Mouse (Mus musculus): ENCODE data around the gene Tshz2. TPM values are rescaled to one million over a fixed set of nuclear protein-coding genes. Genes with fewer than 3 reads are reported as not detected.
"Not testable (repeated sequence)": the region's sequence is repeated elsewhere in the genome, so short reads cannot be mapped to it uniquely, and the experiment has no call there.

Tshz2 gene
- polyA plus RNA-seq (2017; shearing (Covaris generic)) = under 1 TPM; 0.15 to 0.53 (median 0.35) TPM

DNA sequence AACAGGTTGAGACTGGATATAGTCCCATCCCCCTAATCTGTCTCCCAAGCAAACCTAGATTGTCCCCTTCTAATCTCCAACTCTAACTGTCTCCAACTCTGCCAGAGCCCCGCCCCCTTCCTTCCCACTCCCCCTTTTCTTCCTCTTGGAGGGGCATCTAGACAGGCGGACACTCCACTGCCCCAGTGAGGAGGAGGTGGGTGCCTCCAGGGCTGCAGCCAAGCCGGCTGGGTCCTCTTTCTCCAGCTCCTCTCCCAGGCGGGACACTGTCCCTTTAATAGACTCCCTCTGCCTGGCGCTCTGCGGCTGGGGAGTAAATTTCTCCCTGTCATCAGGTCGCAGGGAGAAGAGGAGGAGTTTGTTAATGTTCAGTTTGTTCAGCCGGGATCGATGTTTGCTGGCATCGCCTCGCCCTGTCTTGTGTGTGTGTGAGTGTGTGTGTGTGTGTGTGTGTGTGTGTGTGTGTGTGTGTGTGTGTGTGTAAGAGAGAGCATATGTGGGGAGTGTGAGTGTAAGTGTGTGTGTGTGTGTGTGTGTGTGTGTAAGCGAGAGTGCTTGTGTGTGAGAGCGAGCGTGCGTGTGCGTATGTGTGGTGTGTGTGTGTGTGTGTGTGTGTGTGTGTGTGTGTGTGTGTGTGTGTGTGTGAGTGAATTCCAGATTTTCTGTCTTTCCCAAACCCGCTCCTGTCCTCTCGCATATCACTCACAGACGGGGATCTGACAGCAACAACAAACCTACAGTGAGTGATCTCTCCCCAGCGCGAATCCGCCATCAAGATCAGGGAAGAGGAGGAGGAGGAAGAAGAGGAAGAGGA lies at the start of gene Tshz2:
TSS of gene Tshz2 (plus strand) at position 676 of the 814 bp plus-strand sequence.
- ATAC-seq = no peak

DNA sequence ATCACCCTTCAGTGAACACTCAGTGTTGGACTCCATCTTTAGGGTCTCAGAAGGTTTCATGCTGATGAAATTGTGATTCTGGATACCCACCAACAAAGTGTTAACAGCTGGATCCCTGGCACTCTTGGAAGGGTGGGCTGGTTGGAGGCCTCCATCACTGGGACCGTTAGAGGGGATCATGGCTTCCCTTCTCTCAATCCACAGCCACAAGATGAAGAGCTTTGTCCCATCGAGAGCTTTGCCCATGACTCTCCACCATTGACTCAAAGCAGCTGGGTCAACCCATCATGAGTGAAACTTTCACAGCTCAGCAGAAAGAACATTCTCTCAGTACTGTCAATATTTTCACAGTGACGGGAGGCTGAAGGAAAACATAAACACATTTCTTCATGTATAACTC lies 49.3 kb upstream of the Tshz2 start:
- ATAC-seq = no peak

DNA sequence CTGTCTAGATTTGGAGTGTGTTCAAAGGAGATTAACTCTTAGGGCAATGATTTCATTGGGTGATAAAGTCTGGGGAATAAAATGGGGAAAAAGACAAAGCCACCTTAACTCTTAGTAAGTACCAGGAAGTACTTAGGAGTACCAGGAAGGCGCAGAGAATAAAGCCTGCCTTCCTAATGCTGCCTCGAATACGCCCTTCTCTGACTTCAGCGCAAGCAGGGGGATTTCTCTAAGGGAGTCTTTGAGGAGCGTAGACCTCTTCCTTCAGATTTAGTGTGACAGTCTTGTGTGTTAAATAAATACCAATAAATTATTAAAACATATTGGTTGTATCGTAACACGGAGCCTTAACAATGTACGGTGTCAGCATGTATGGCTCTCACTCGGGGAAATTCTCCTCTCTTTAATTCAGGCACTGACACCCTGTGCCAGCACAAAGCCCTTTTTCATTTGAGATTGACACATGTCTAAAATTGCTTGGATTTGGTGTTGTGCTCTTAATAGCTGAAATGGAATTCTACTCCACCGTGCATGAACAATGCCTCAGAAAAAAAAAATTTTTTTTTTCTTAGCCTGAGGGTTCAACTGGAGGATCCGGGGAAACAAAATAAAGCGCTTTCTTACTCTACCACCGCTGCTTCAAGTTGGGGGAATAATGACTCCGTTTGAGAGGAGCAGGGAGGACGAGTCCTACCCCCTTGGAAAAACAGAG lies 47.9 kb upstream of the Tshz2 start:
- no peak for ATAC-seq

DNA sequence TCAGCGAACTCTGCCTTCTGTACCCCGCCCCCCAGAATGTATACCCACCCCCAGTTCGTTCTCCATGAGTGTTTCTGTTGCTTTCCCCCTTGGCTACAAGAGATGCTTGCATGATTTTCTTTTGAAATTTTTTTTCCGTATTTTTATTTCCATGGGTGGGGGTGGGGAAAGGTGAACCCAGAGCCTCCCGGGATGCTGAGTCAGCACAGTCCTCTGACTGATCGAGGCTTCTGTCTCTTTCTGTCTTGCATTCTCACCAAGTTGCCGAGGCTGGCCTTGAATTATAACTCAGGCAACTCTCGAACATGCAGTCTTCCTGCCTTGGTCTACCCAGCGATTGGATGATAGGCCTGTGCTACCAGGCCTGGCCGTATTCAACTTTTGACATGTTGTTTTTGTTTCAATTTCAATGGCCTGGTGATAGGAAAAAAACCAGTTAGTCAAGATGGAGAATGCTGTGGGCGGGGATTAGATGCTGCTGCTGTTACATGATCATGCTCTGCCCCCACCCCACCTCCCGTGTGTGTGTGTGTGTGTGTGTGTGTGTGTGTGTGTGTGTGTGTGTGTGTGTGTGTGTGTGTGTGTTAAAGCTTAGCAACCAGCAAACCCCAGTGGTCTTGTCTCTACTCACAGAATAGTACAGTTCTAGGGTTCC lies 47.1 kb upstream of the Tshz2 start:
- ATAC-seq = no peak

DNA sequence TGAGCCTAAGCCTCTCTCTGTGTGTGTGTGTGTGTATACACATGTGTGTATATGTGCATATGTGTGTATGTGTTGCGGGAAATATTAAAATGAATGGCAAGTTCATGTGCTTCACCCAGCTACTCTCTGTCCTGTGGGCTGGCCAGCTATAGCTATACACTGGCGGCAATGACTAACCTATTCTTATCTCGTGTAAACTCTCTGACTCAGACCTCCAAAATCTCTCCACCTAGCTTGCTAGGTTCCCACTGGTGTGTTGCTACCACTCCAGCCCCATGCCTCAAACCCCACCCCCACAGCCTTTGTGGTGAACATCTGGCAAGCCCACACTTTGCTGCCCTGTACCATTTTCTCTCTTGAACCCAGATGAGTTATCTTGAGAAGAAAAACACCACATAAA lies 46.1 kb upstream of the Tshz2 start:
- ATAC-seq = no peak

DNA sequence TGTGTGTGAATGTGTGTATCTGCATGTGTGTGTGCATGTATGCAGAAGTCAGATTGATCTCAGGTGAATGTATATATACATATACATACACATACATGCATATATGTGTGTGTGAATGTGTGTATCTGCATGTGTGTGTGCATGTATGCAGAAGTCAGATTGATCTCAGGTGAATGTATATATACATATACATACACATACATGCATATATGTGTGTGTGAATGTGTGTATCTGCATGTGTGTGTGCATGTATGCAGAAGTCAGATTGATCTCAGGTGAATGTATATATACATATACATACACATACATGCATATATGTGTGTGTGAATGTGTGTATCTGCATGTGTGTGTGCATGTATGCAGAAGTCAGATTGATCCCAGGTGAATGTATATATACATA lies 45.2 kb upstream of the Tshz2 start, which contains the start of gene Gm11011:
TSS of gene Gm11011 (minus strand) at position 101 of the 400 bp plus-strand sequence.
- ATAC-seq = not testable (repeated sequence)

DNA sequence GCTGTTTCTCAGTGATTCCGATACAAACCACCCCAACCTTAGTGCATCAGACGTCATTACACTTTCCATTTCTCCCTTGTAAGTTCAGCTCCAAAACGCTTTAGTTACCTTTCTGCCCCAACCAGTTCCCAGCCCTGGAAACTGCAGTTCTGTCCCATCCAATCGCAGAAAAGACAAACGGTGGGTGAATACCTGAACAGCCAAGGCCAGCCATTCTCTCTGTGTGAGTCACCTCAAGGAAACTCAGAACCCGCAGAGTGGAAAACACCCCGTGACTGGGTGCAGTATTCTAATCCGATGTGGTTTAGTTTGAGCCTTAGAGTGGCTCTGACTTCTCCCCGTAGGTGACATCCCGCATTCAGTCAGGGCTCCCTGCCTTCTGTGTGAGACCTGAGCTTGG lies 43.1 kb upstream of the Tshz2 start:
- ATAC-seq = peak; percentile 72

DNA sequence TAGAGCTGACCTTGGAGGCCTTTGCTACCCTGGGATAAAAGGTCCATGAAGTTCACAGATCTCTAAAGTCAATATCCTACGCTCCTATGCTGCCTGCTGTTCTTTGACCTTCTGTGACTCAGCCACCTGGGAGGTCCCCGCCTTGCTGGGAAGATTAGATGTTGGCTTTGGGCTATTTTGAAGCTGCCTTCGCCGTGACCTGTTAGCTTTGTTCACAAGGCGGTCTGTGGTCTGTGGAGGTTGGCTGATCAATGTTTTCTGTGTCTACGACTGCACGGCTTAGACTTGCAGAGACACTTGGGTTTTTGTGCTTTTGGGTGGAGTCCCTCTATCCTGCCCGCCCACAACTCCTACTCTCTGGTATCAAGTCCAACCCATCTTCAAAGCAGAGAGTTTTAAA lies 42.4 kb upstream of the Tshz2 start:
- ATAC-seq = peak; percentile 51

DNA sequence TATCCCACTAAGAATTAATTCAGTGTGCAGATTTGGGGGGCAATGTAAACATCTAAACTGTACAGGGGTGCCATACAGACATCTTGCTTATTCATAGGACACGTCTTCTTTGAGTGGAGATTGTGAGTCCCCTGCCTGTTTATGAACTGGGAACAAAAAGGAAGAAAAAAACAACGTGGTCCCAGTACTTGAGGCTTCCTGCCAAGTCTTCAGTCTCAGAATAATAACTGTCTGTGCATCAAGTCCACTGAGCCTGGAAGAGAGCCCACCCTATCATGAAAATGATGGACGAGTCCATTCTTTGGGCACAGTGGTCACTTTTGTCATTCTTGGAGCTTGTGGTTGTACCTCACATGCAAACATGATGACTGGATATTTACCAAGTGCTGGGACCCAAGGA lies 39.1 kb upstream of the Tshz2 start:
- ATAC-seq = no peak

DNA sequence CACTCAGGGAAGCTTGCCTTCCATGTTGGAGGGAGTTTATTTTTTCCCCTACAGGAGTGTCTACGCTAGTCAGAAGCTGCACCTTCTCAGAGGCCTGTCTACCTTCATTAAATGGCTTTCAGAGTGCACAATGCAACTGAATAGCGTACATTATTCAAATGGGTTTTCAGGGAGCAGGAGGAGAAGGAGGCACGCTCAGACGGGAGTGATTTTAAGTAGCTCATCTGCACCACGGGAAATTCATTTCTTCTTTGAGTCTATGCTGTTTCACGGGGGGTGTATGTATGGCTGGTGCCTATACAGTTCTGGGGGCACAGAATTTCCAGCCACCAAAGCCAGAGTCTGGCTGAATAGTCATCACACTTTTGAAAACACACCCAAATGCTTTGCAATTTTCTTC lies 35.5 kb upstream of the Tshz2 start:
- no peak for ATAC-seq

DNA sequence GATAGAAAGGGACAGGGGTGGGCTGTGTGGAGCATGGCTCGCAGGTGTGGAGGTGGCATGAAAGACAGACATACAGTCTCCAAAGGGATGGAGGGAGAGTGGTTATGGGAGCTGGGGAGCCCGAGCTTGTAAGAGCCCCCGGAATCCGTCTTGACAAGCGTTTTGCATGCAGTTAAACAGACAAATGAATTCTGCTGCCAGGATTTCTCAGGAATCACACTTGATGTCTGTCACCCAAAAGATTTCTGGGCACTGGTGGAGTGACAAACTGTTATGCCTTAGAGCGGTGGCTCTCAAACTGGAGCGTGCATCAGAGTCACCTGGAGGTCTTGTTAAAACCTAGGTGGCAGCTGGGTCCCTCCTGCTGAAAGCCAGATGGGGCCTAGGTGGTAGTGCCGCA lies 34.8 kb upstream of the Tshz2 start:
- no peak for ATAC-seq

DNA sequence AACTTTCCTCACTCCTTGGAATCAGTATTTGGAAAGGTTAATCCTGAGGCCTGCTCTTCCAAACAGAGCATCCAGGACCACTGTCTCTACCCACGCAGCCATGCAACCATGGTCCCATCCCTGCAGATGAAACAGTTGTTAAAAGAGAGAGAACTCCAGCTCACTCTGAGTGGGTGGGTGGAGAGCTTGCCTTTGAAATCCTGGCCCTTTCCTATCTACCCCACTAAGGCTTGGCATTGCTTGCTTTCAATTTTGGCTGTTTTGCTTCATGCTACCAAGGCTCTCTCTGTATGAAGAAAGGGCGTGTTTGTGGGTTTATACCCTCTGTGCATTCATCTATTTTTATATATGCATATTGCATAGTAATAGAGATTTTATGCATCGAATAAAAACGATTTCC lies 33.2 kb upstream of the Tshz2 start:
- ATAC-seq = no peak

DNA sequence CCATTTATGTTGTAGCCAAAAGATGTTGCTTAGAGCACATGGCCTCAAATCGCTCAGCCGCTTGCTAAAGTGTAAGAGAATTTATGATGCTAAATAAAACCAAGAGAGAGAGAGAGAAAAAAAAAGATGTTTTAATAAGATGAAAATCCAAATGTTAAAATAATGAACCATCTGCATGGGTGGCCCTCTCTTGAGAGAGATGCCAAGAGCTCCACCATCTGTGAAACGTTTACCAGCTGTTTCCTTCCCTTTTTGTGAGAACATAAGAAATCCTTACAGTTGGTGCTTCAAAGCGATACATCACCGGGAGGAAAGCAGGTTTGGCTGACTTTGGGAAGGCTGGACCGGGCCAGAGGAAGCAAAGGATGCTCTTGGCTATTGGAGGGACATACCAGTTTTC lies 32.6 kb upstream of the Tshz2 start:
- ATAC-seq = no peak

DNA sequence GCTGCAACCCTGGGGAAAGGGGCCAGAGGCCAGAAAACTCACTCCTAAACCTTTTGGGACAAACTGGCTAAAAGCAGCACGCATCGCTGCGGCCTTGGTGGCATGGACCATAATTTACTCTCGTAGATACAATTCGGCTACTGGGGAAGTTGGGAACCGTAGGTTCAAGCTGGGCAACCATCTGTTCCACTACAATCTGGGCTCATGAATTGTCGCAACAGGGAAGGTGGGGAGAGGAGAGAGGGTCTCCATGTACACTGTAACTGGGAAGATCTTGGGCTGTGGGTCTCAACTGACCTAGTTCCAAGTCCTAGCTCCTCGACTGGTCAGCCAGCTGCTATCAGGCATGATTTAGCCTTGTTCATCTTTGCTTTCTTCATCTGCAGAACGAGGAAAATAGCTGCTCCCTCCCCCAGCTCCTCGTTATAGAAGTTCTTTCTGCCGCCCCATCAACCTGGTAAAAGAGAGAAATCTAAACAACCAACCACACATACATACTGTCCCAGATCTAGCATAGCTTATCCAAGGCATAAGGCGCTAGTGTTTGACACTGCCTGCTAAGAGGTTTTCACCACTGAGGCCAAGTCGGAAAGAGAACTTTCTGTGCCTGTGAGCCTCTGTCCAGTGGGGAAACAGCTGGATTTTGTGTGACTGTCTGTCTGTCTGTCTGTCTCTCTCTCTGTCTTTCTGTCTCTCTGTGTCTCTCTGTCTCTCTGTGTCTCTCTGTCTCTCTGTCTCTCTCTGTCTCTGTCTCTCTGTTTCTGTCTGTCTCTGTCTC lies 25.7 kb upstream of the Tshz2 start:
- no peak for ATAC-seq

DNA sequence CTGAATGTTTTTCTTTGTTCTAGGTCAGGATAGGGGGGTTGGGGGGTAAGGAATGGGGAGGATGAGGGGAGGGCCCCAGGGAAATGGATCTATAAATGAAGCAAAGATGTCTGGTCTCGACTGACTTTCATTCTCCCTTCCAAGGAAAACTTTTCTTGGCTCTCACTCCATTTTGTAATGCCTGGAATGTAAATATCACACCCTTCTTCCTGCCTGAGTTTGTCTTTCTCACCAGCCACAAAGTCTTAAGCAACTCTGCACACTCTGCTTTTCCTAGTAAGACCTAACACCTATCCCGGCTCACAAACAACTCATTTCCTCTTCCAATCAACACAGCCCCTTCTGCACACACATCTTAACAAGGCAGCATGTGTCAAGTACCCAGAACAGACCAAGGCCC lies 25.0 kb upstream of the Tshz2 start:
- ATAC-seq = no peak

DNA sequence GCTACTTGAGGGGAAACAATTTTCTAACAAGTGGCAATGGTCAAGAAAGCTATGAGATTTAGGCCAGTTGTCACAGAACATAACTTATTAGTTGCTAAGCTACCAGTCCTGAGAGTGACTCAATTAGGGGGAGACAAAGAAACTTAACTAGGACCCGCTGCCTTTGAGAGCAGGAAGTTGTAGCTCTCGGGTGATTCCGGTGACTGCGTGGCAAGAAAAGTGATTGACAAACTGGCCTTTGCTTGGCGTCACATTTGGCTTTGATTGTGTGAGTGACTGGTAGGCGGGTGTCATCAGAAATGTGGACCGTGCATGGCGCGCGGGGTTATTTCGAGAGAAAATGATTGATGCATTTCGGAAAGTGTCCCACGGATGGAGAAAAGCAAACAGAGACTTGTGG lies 22.9 kb upstream of the Tshz2 start:
- ATAC-seq = no peak

DNA sequence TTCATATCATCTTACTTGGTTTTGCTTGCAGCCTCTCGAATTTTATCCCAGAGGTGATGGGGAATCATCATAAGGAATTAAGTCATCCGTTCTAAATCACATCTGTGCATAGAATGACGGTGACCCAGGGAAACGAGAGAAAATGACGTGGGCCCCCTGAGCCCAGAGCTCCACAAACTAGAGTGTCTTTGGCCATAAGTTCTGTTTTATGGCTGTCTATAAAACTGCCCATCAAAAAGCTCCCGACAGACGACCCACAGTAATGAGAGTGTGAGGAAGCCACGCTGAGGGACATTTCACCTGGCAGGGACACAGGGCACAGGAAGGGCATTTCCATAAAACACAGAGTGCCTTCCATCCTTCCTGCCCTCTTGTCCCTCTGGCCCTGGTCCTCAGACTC lies 21.9 kb upstream of the Tshz2 start:
- ATAC-seq = no peak

DNA sequence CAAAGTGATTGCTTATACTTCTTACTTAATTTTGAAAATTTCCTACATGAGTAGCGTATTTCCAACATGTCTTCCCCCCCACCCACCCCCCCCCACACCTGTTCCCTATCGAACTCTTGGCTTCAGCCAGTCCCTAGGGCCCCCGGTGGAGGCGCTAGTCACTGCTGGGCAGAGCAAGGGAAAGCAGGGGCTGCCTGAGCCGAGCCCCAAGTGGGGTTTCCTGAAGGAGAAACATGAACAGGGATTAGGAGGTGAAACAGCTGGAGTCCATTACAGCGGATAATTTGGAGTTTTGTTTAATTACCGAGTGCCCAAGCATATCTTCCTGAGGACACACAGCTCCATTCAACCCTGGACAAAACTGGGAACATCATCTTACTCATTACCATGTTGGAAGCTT lies 21.3 kb upstream of the Tshz2 start:
- ATAC-seq = no peak

DNA sequence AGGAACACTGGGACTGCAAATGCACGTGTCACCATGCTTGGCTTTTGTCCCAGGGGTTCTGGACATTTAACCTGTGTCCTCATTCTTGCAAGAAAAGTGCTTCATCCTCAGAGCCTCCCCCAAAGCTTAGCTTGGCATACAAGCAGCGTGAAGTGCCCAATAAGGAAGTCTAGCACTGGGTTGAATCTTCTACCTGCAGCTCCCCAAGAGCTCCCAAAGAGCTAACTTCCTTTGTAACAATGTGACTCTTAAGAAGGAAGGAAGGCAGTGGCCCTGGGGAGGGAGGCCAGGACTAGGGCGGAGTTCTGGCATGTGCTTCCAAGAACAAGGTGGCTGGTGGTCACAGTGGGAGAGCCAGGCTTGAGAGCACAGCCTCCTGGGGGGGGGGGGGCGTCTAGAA lies 18.1 kb upstream of the Tshz2 start:
- ATAC-seq = no peak

DNA sequence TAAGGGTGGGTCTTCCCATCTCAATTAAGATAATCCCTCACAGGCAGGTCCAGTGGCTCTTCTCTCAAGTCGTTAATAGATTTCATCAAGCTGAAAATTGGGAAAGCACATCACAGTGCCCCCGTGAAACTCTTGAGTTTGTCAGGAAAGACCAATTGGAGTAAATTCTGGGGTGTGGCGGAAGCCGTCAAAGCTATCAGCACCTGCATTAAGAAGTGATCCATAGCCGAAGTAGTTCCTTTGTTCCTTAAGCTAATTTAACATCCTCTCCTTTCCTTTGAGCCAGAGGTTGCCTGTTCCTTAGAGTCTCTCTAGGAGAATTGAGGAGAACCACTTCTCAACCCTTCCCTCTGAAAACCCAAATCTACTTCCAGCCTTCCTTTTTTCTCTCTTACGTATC lies 16.8 kb upstream of the Tshz2 start:
- no peak for ATAC-seq

DNA sequence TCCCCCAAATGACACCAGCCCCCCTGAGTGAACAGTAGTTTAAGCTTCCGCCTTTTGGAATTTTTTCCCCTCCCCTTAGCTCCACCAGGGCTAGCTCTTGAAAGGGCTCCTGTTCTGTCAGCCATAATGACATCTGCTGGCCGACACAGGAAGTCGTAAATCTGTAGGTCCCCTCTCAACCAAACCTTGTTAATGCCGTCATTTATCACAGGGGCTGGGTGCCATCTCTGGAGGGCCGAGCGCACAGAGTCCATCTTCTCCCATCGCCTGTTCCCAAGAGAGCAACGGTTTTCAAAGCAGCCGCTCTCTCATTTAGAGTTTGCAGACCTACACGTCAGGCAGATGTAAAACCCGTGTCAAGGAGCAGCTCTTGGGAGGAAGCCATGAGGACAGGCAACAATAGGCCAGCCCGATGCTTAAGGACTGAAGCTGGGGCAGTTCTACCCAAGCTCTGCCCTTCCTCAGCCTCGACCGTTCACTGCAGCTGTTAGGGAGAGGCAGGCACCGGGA lies 11.6 kb upstream of the Tshz2 start:
- ATAC-seq = no peak

DNA sequence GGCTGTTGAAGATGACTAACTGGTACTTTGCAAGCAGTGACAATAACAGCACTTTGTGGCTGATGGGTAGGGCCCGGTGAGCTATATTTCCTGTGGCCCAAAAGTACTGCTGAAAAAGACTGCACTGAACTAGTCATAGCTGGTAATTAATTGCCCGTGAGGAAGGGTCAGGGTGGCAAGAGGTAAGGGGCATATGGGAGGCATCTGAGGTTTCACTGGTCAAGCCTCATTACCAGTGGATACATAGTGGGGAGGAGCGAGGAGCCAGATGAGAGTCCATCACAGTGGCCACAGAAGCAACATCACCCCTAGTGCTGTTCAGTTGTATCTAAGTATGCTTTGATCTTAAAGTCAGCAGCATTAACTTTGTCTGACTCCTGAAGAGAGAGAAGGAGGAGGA lies 2.7 kb upstream of the Tshz2 start:
- no peak for ATAC-seq
